27 mouse cellular contexts compared by ENCODE assay signal in the genomic region with DNA sequence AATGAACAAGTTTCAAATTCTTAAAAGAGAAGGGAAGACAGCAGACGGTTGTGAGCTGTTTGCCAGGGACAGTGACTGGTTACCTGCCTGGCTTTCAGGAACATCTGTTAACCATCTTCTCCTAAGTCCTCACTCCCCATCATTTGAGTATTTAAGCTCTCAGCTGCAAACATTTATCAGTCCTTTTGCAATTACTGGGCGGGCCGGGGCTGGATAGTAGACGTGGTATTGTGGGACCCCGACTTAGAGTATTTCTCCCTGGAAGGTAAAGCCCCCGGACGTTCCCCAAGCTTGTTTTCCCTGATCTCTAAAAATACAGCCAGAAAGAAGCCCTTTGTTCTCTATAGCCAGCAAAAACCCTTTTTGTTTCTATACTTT.
DNase-seq lines count a peak whose midpoint lies in the region; ATAC-seq and TF ChIP-seq lines count a peak whose summit lies in the region.
"Had no signal": no experiment of that assay in that cellular context is flagged by ENCODE, and none has a peak within 500 bp of the region (broad histone marks: within the 10 kb centered on the region; RNA-seq: fewer than 3 reads in every experiment).

No protein-coding gene starts in this region.

- no peaks in the 10 kb centered on the region for H3K9me3 ChIP-seq in embryonic facial prominence, embryonic 12.5 days
- H3K9me3 ChIP-seq: forebrain, embryonic 10.5 days; heart, embryonic 15.5 days had no signal

- DNase-seq in heart, adult 11 months, result peak; percentile 62
- DNase-seq in heart, postnatal 14 days, result no peak
- no peak for DNase-seq in left cerebral cortex, adult 2 months (ENCODE audit: extremely low spot score in 1 of 2, low spot score in 2 of 2)
- DNase-seq in left cerebral cortex, postnatal 25 days (ENCODE audit: low spot score in 2 of 2), result no peak
- no peak for DNase-seq in ovary, postnatal 14 days (ENCODE audit: low spot score)
- no peak for DNase-seq in spleen, postnatal 36 days (ENCODE audit: low spot score in 2 of 2)
- DNase-seq: adrenal gland, adult 8-10 months; adrenal gland, postnatal 25 days; cerebellum, adult 18-20 months; cerebellum, adult 9-10 months; cerebellum, postnatal 14 days; forebrain, postnatal 0 days; gastrocnemius, adult 2 months; gastrocnemius, postnatal 14 days; heart, adult 18-20 months; heart, postnatal 10 days; heart, postnatal 4 days had no signal

- intact Hi-C loops in heart, postnatal 14 days (cut with DNase I), result no loop called here
- intact Hi-C loops in left cerebral cortex, adult 2 months (cut with DNase I), result no loop called here
- intact Hi-C loops in left cerebral cortex, postnatal 25 days (cut with DNase I), result no loop called here

- no peak overlapping the region for H3K9ac ChIP-seq in embryonic facial prominence, embryonic 12.5 days
- H3K9ac ChIP-seq: forebrain, postnatal 0 days; heart, embryonic 12.5 days; heart, embryonic 15.5 days; hindbrain, embryonic 14.5 days had no signal

- 36% methylated on average over 7 of the region's 7 CpGs for WGBS in embryonic facial prominence, embryonic 12.5 days

- no peak overlapping the region for H3K4me3 ChIP-seq in left cerebral cortex, adult 2 months
- no peak overlapping the region for H3K4me3 ChIP-seq in cortical plate, adult 2 months (ENCODE audit: insufficient read depth, low read length)
- H3K4me3 ChIP-seq in embryonic facial prominence, embryonic 12.5 days, result no peak overlapping the region
- H3K4me3 ChIP-seq: forebrain, embryonic 10.5 days; gastrocnemius, adult 2 months; heart, embryonic 12.5 days; heart, embryonic 15.5 days had no signal

- no peak overlapping the region for H3K4me2 ChIP-seq in embryonic facial prominence, embryonic 12.5 days (replicated peaks)
- H3K4me2 ChIP-seq: heart, embryonic 12.5 days; heart, embryonic 15.5 days; hindbrain, embryonic 14.5 days had no signal

- no peak for ATAC-seq in embryonic facial prominence, embryonic 12.5 days (ENCODE audit: insufficient number of reproducible peaks, insufficient read depth, low FRiP score, low TSS enrichment)
- ATAC-seq: activated CD4-positive, CD25-positive, alpha-beta regulatory T cell, adult 4 months; forebrain, embryonic 14.5 days; forebrain, postnatal 0 days; hindbrain, postnatal 0 days; inflammation-experienced regulatory T-cells, adult 6 months had no signal

- no peaks in the 10 kb centered on the region for H3K27me3 ChIP-seq in embryonic facial prominence, embryonic 12.5 days
- H3K27me3 ChIP-seq: heart, embryonic 12.5 days; heart, embryonic 15.5 days had no signal

- H3K4me1 ChIP-seq in cortical plate, adult 2 months (ENCODE audit: control insufficient read depth, insufficient read depth, low read length), result peaks cover 16% of the 10 kb centered on the region
- peaks cover 14% of the 10 kb centered on the region; the same call in 1 of the 2 replicates for H3K4me1 ChIP-seq in embryonic facial prominence, embryonic 12.5 days
- H3K4me1 ChIP-seq: forebrain, embryonic 10.5 days; heart, embryonic 12.5 days; heart, embryonic 15.5 days had no signal

- peak overlapping the region; percentile 87 for H3K27ac ChIP-seq in left cerebral cortex, adult 2 months
- H3K27ac ChIP-seq in cortical plate, adult 2 months (ENCODE audit: insufficient read depth, low read length), result peak overlapping the region; percentile 70
- H3K27ac ChIP-seq in embryonic facial prominence, embryonic 12.5 days, result peak overlapping the region; percentile 71
- H3K27ac ChIP-seq: forebrain, embryonic 10.5 days; gastrocnemius, adult 2 months; heart, embryonic 15.5 days; hindbrain, embryonic 14.5 days; hindbrain, postnatal 0 days had no signal

- H3K36me3 ChIP-seq in embryonic facial prominence, embryonic 12.5 days, result no peaks in the 10 kb centered on the region
- H3K36me3 ChIP-seq: forebrain, embryonic 10.5 days; heart, embryonic 12.5 days; heart, embryonic 15.5 days had no signal

- no peak for TF ChIP-seq CTCF in left cerebral cortex, adult 2 months (IDR thresholded peaks at IDR 0.05)
- TF ChIP-seq CTCF in cortical plate, adult 2 months (IDR thresholded peaks at IDR 0.05; ENCODE audit: extremely low read depth, insufficient read depth, low read length), result no peak

- TF ChIP-seq POLR2A in cortical plate, adult 2 months (IDR thresholded peaks at IDR 0.05; ENCODE audit: extremely low read depth, insufficient read depth, low read length), result no peak
